Mouse (Mus musculus): Measurements from ENCODE around the gene Fip1l1. TPM values are rescaled to one million over a fixed set of nuclear protein-coding genes. Genes with fewer than 3 reads are reported as not detected.

Fip1l1 gene
- polyA plus RNA-seq, 1 experiment from 2014 or later: 55.6 TPM

GRCm38 (mm10) chr5:74617816-74618572 is 82.7 kb downstream of the Fip1l1 start:
- Histone ChIP-seq H3K4me2 (no peak overlapping the region), H3K36me3 (no peaks in the 10 kb centered on the region), H3K4me3 (no peak overlapping the region), H3K27me3 (replicated peaks) (peaks cover 21% of the 10 kb centered on the region), H3K9ac (no peak overlapping the region), H3K4me1 (peaks cover 33% of the 10 kb centered on the region), H3K27ac (replicated peaks) (no peak overlapping the region), H3K9me3 (no peaks in the 10 kb centered on the region)
- no peak for ATAC-seq (ENCODE audit: extremely low read depth, insufficient number of reproducible peaks, low FRiP score, low TSS enrichment)
- WGBS: 55% methylated on average over 8 of the region's 13 CpGs

- Histone ChIP-seq H3K9me3 (no peaks in the 10 kb centered on the region), H3K27ac (replicated peaks) (no peak overlapping the region), H3K27me3 (replicated peaks) (peaks cover 21% of the 10 kb centered on the region), H3K4me2 (no peak overlapping the region), H3K4me3 (no peak overlapping the region), H3K4me1 (peaks cover 32% of the 10 kb centered on the region), H3K9ac (no peak overlapping the region), H3K36me3 (no peaks in the 10 kb centered on the region)
- WGBS: 65% methylated on average over 3 of the region's 3 CpGs
- ATAC-seq (ENCODE audit: extremely low read depth, insufficient number of reproducible peaks, low FRiP score, low TSS enrichment): no peak
These were observed 83.4 kb downstream of the Fip1l1 start for GRCm38 (mm10) chr5:74618573-74619059.

GRCm38 (mm10) chr5:74621691-74622470 is 86.6 kb downstream of the Fip1l1 start:
- H3K9me3 ChIP-seq: no peaks in the 10 kb centered on the region
- H3K27ac ChIP-seq (replicated peaks): peak overlapping the region; percentile 51
- 35% methylated on average over 7 of the region's 7 CpGs for WGBS
- H3K4me2 ChIP-seq: no peak overlapping the region
- no peak overlapping the region; the same call in 1 of the 2 replicates for H3K9ac ChIP-seq
- H3K4me3 ChIP-seq: no peak overlapping the region
- no peak for ATAC-seq (ENCODE audit: extremely low read depth, insufficient number of reproducible peaks, low FRiP score, low TSS enrichment)
- peaks cover 31% of the 10 kb centered on the region for H3K4me1 ChIP-seq
- peaks cover 3% of the 10 kb centered on the region; the same call in 1 of the 2 replicates for H3K27me3 ChIP-seq (replicated peaks)
- H3K36me3 ChIP-seq: no peaks in the 10 kb centered on the region

GRCm38 (mm10) chr5:74623316-74624000 is 88.2 kb downstream of the Fip1l1 start:
- H3K9me3 ChIP-seq: no peaks in the 10 kb centered on the region
- no peak overlapping the region for H3K4me2 ChIP-seq
- no peak overlapping the region for H3K27ac ChIP-seq (replicated peaks)
- no peaks in the 10 kb centered on the region for H3K36me3 ChIP-seq
- H3K4me1 ChIP-seq: peaks cover 32% of the 10 kb centered on the region
- no peaks in the 10 kb centered on the region; the same call in 1 of the 2 replicates for H3K27me3 ChIP-seq (replicated peaks)
- WGBS: 87% methylated on average over 14 of the region's 14 CpGs
- no peak overlapping the region for H3K9ac ChIP-seq
- H3K4me3 ChIP-seq: no peak overlapping the region
- ATAC-seq (ENCODE audit: extremely low read depth, insufficient number of reproducible peaks, low FRiP score, low TSS enrichment): no peak

- no peak overlapping the region for H3K27ac ChIP-seq (replicated peaks)
- H3K27me3 ChIP-seq (replicated peaks): no peaks in the 10 kb centered on the region; the same call in 1 of the 2 replicates
- H3K4me1 ChIP-seq: peaks cover 41% of the 10 kb centered on the region
- WGBS: 33% methylated on average over 5 of the region's 5 CpGs
- no peak overlapping the region for H3K4me3 ChIP-seq
- H3K9me3 ChIP-seq: no peaks in the 10 kb centered on the region
- no peaks in the 10 kb centered on the region for H3K36me3 ChIP-seq
- ATAC-seq (ENCODE audit: extremely low read depth, insufficient number of reproducible peaks, low FRiP score, low TSS enrichment): no peak
- no peak overlapping the region for H3K4me2 ChIP-seq
- H3K9ac ChIP-seq: no peak overlapping the region
These were observed 89.1 kb downstream of the Fip1l1 start for GRCm38 (mm10) chr5:74624385-74624784.

GRCm38 (mm10) chr5:74628001-74628400 is 92.8 kb downstream of the Fip1l1 start:
- Histone ChIP-seq H3K27ac (replicated peaks) (no peak overlapping the region), H3K4me1 (peaks cover 26% of the 10 kb centered on the region), H3K36me3 (no peaks in the 10 kb centered on the region), H3K4me3 (no peak overlapping the region), H3K9me3 (no peaks in the 10 kb centered on the region), H3K9ac (no peak overlapping the region), H3K27me3 (replicated peaks) (no peaks in the 10 kb centered on the region; the same call in 1 of the 2 replicates), H3K4me2 (no peak overlapping the region)
- ATAC-seq (ENCODE audit: extremely low read depth, insufficient number of reproducible peaks, low FRiP score, low TSS enrichment): no peak; the same call in 1 of the 2 replicates
- WGBS: 89% methylated on average over 12 of the region's 12 CpGs

GRCm38 (mm10) chr5:74632369-74633114 is 97.3 kb downstream of the Fip1l1 start:
- ATAC-seq (ENCODE audit: extremely low read depth, insufficient number of reproducible peaks, low FRiP score, low TSS enrichment): no peak
- H3K9ac ChIP-seq: no peak overlapping the region
- H3K4me1 ChIP-seq: peaks cover 11% of the 10 kb centered on the region
- H3K36me3 ChIP-seq: no peaks in the 10 kb centered on the region
- no peaks in the 10 kb centered on the region for H3K9me3 ChIP-seq
- no peak overlapping the region for H3K4me2 ChIP-seq
- H3K27ac ChIP-seq (replicated peaks): no peak overlapping the region
- WGBS: 54% methylated on average over 17 of the region's 17 CpGs
- H3K4me3 ChIP-seq: no peak overlapping the region
- peaks cover 8% of the 10 kb centered on the region for H3K27me3 ChIP-seq (replicated peaks)

GRCm38 (mm10) chr5:74633453-74633852 is 98.2 kb downstream of the Fip1l1 start:
- Histone ChIP-seq H3K4me2 (no peak overlapping the region), H3K4me3 (no peak overlapping the region), H3K4me1 (peaks cover 11% of the 10 kb centered on the region), H3K36me3 (no peaks in the 10 kb centered on the region), H3K27me3 (replicated peaks) (peaks cover 10% of the 10 kb centered on the region), H3K9me3 (no peaks in the 10 kb centered on the region), H3K9ac (no peak overlapping the region), H3K27ac (replicated peaks) (no peak overlapping the region)
- WGBS: 77% methylated on average over 6 of the region's 6 CpGs
- no peak for ATAC-seq (ENCODE audit: extremely low read depth, insufficient number of reproducible peaks, low FRiP score, low TSS enrichment)

- 70% methylated on average over 3 of the region's 3 CpGs for WGBS
- H3K4me3 ChIP-seq: no peak overlapping the region
- H3K27ac ChIP-seq (replicated peaks): no peak overlapping the region
- H3K4me1 ChIP-seq: peaks cover 1% of the 10 kb centered on the region; the same call in 1 of the 2 replicates
- no peaks in the 10 kb centered on the region for H3K9me3 ChIP-seq
- H3K9ac ChIP-seq: no peak overlapping the region
- ATAC-seq (ENCODE audit: extremely low read depth, insufficient number of reproducible peaks, low FRiP score, low TSS enrichment): no peak
- no peaks in the 10 kb centered on the region for H3K36me3 ChIP-seq
- peaks cover 17% of the 10 kb centered on the region for H3K27me3 ChIP-seq (replicated peaks)
- H3K4me2 ChIP-seq: no peak overlapping the region
These were observed 99.1 kb downstream of the Fip1l1 start for GRCm38 (mm10) chr5:74634391-74634790.

- no peak for ATAC-seq (ENCODE audit: extremely low read depth, insufficient number of reproducible peaks, low FRiP score, low TSS enrichment)
- Histone ChIP-seq H3K27me3 (replicated peaks) (peaks cover 26% of the 10 kb centered on the region), H3K4me2 (no peak overlapping the region), H3K27ac (replicated peaks) (no peak overlapping the region), H3K36me3 (no peaks in the 10 kb centered on the region), H3K4me1 (peaks cover 4% of the 10 kb centered on the region; the same call in 1 of the 2 replicates), H3K4me3 (no peak overlapping the region), H3K9me3 (no peaks in the 10 kb centered on the region), H3K9ac (no peak overlapping the region)
- 79% methylated on average over 6 of the region's 6 CpGs for whole genome bisulfite sequencing
These were observed 104.3 kb downstream of the Fip1l1 start for GRCm38 (mm10) chr5:74639516-74639915.
